Mouse (Mus musculus): ENCODE measurements around the gene Usp33.

Usp33 gene

GRCm38 (mm10) chr3:152359151-152359550, 12.9 kb downstream of the Usp33 start:
- ChIA-PET CTCF (no interaction called here), POLR2A (interaction anchor here in 2 of 4 experiments (0.7 to 1.6 kb wide), 5 partner anchors 16 to 38 kb away, joined by 3 to 4 read pairs (median 3); no protein-coding TSS in a partner anchor)

- POLR2A ChIA-PET = interaction anchor here in 2 of 4 experiments (1.0 to 1.3 kb wide), 3 partner anchors 10 to 28 kb away, joined by 3 to 5 read pairs (median 3); no protein-coding TSS in a partner anchor
These were observed 17.9 kb downstream of the Usp33 start for GRCm38 (mm10) chr3:152364181-152364580.

GRCm38 (mm10) chr3:152376063-152376462, 29.8 kb downstream of the Usp33 start:
- CTCF ChIA-PET = no interaction called here
- POLR2A ChIA-PET = interaction anchor here in 1 of 4 experiments (1.3 kb wide), 1 partner anchor 9 kb away, joined by 3 read pairs; no protein-coding TSS in a partner anchor

More at GRCm38 (mm10) chr3:152364181-152364580, 17.9 kb downstream of the Usp33 start:
- CTCF ChIA-PET = no interaction called here

- CTCF ChIA-PET = interaction anchor here in 1 of 4 experiments (0.7 kb wide), 1 partner anchor 12 kb away, joined by 3 read pairs; no protein-coding TSS in a partner anchor
- POLR2A ChIA-PET = interaction anchor here (0.6 to 4.9 kb wide), 11 partner anchors 9 to 226 kb away, joined by 3 to 38 read pairs (median 4); partner anchors contain the start of gene Zzz3 (in 4 of the 4)
These were observed 37.8 kb downstream of the Usp33 start for GRCm38 (mm10) chr3:152384106-152384505.

GRCm38 (mm10) chr3:152395350-152396277, 49.3 kb downstream of the Usp33 start, which contains the start of gene Zzz3:
Gene Zzz3 (plus strand): TSS chr3:152395473.
- CTCF ChIA-PET = interaction anchor here (0.5 to 2.4 kb wide), 18 partner anchors 8 to 365 kb away, joined by 3 to 21 read pairs (median 4); no protein-coding TSS in a partner anchor

GRCm38 (mm10) chr3:152396278-152396987, 50.2 kb downstream of the Usp33 start:
- CTCF ChIA-PET = interaction anchor here in 3 of 4 experiments (0.9 to 2.4 kb wide), 8 partner anchors 8 to 88 kb away, joined by 3 to 21 read pairs (median 4); no protein-coding TSS in a partner anchor

More at GRCm38 (mm10) chr3:152395350-152396277, 49.3 kb downstream of the Usp33 start, which contains the start of gene Zzz3:
- POLR2A ChIA-PET = interaction anchor here (0.6 to 18.3 kb wide), 77 partner anchors 8 to 1517 kb away, joined by 3 to 178 read pairs (median 4); partner anchors contain the start of genes Usp33 (in 3 of the 4), Miga1 (in 2 of the 4), Rabggtb (in 2 of the 4) and Dnajb4 (in 1 of the 4)

GRCm38 (mm10) chr3:152396988-152397314, 50.7 kb downstream of the Usp33 start:
- CTCF ChIA-PET = interaction anchor here in 2 of 4 experiments (1.1 to 2.4 kb wide), 4 partner anchors 8 to 77 kb away, joined by 3 to 21 read pairs (median 4); no protein-coding TSS in a partner anchor
- POLR2A ChIA-PET = interaction anchor here (0.6 to 18.3 kb wide), 51 partner anchors 9 to 531 kb away, joined by 3 to 178 read pairs (median 4); partner anchors contain the start of genes Usp33 (in 2 of the 4), Dnajb4 (in 1 of the 4), Fubp1 (in 1 of the 4) and Gipc2 (in 1 of the 4)

More at GRCm38 (mm10) chr3:152396278-152396987, 50.2 kb downstream of the Usp33 start:
- POLR2A ChIA-PET = interaction anchor here (0.6 to 18.3 kb wide), 62 partner anchors 10 to 1516 kb away, joined by 3 to 178 read pairs (median 4); partner anchors contain the start of genes Usp33 (in 2 of the 4), Dnajb4 (in 1 of the 4), Fubp1 (in 1 of the 4) and Gipc2 (in 1 of the 4)

- CTCF ChIA-PET = no interaction called here
- POLR2A ChIA-PET = interaction anchor here (0.9 to 18.3 kb wide), 23 partner anchors 9 to 531 kb away, joined by 3 to 178 read pairs (median 8); no protein-coding TSS in a partner anchor
These were observed 51.2 kb downstream of the Usp33 start for GRCm38 (mm10) chr3:152397335-152397940.

GRCm38 (mm10) chr3:152400441-152400840, 54.2 kb downstream of the Usp33 start:
- CTCF ChIA-PET = interaction anchor here in 2 of 4 experiments (0.5 to 0.8 kb wide), 3 partner anchors 74 to 361 kb away, joined by 3 to 7 read pairs (median 3); no protein-coding TSS in a partner anchor
- POLR2A ChIA-PET = interaction anchor here in 2 of 4 experiments (1.0 to 18.3 kb wide), 10 partner anchors 7 to 79 kb away, joined by 3 to 178 read pairs (median 4); partner anchors contain the start of gene Miga1 (in 1 of the 2)

- ChIA-PET POLR2A (interaction anchor here in 2 of 4 experiments (1.0 to 18.3 kb wide), 10 partner anchors 7 to 80 kb away, joined by 3 to 178 read pairs (median 4); partner anchors contain the start of gene Miga1 (in 1 of the 2)), CTCF (interaction anchor here in 2 of 4 experiments (0.6 to 0.8 kb wide), 2 partner anchors 74 to 289 kb away, joined by 3 to 7 read pairs; no protein-coding TSS in a partner anchor)
These were observed 54.6 kb downstream of the Usp33 start for GRCm38 (mm10) chr3:152400875-152401274.

- POLR2A ChIA-PET = interaction anchor here in 3 of 4 experiments (0.5 to 18.3 kb wide), 22 partner anchors 6 to 1508 kb away, joined by 3 to 178 read pairs (median 4); partner anchors contain the start of genes Nexn (in 1 of the 3) and Usp33 (in 1 of the 3)
- CTCF ChIA-PET = interaction anchor here in 1 of 4 experiments (0.6 to 1.4 kb wide), 2 partner anchors 73 to 346 kb away, joined by 3 read pairs; no protein-coding TSS in a partner anchor
These were observed 55.8 kb downstream of the Usp33 start for GRCm38 (mm10) chr3:152401964-152402670.

- ChIA-PET POLR2A (interaction anchor here in 3 of 4 experiments (0.7 to 18.3 kb wide), 21 partner anchors 5 to 1507 kb away, joined by 3 to 178 read pairs (median 4); partner anchors contain the start of genes Nexn (in 1 of the 3) and Usp33 (in 1 of the 3)), CTCF (interaction anchor here in 1 of 4 experiments (0.6 to 1.4 kb wide), 3 partner anchors 8 to 345 kb away, joined by 3 read pairs; no protein-coding TSS in a partner anchor)
These were observed 56.4 kb downstream of the Usp33 start for GRCm38 (mm10) chr3:152402671-152403066.

- CTCF ChIA-PET = no interaction called here
- POLR2A ChIA-PET = interaction anchor here in 3 of 4 experiments (0.8 to 18.3 kb wide), 12 partner anchors 7 to 69 kb away, joined by 3 to 178 read pairs (median 4); partner anchors contain the start of gene Zzz3 (in 3 of the 3)
These were observed 57.5 kb downstream of the Usp33 start for GRCm38 (mm10) chr3:152403827-152404226.

GRCm38 (mm10) chr3:152405420-152405819, 59.1 kb downstream of the Usp33 start:
- CTCF ChIA-PET = interaction anchor here in 1 of 4 experiments (1.1 kb wide), 1 partner anchor 9 kb away, joined by 4 read pairs; no protein-coding TSS in a partner anchor
- POLR2A ChIA-PET = interaction anchor here (0.5 to 18.3 kb wide), 23 partner anchors 9 to 84 kb away, joined by 3 to 178 read pairs (median 4); partner anchors contain the start of gene Zzz3 (in 4 of the 4)

- ChIA-PET POLR2A (interaction anchor here (0.5 to 18.3 kb wide), 30 partner anchors 8 to 177 kb away, joined by 3 to 178 read pairs (median 4); partner anchors contain the start of gene Zzz3 (in 4 of the 4)), CTCF (interaction anchor here in 3 of 4 experiments (0.5 to 2.1 kb wide), 6 partner anchors 10 to 1180 kb away, joined by 3 to 5 read pairs (median 3); no protein-coding TSS in a partner anchor)
These were observed 59.8 kb downstream of the Usp33 start for GRCm38 (mm10) chr3:152405978-152406640.
